Mouse (Mus musculus) frontal cortex, adult 2 months (tissue): Measurements from ENCODE around the gene 4933411K16Rik. TPM values are rescaled to one million over a fixed set of nuclear protein-coding genes. Genes with fewer than 3 reads are reported as not detected.

Experiments used
- DNase-seq, 2 experiments: peaks; one replicate each; pipeline ENCODE4 v3.0.0; 2022; ENCODE audit warnings: low spot score in 1 of 2; ENCODE audit errors: extremely low spot score in 1 of 2
- polyA plus RNA-seq: library from polyadenylated mRNA; depleted of rRNA; stranded (reverse); fragments of >200 nt; gene quantifications from 2 replicates; pipeline ENCODE4 v1.2.3, GENCODE M21; 2012

The 4933411K16Rik gene
- polyA plus RNA-seq, 1 experiment = 0.14 TPM

DNA sequence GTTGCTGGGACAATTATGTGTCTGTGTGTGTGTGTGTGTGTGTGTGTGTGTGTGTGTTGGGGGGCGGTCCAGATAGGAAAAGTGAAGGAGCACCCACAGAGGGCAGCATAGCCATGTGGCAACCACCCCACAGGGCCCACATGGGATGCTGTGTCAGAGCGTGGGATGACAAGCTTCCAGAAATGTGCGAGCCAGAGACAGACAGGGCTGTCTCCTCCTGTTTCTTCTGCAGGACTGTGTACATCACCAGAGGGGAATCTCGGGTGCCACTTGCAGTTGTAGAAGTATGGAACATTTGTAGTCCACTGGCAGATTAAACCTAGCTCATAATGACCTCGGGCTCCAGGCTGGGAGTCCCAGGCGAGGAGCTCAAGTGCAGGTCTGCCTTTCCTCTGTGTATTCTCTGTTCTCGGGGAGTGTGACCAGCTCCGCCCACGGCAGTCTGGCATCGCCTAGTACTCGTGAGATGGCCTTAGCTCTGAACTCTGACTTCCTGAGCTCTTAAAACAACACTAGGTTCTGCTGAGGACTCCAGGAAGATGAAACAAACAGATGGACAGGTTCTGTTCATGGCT, 17.1 kb upstream of the 4933411K16Rik start:
- DNase-seq = peak in 1 of 2 experiments; percentile 46

DNA sequence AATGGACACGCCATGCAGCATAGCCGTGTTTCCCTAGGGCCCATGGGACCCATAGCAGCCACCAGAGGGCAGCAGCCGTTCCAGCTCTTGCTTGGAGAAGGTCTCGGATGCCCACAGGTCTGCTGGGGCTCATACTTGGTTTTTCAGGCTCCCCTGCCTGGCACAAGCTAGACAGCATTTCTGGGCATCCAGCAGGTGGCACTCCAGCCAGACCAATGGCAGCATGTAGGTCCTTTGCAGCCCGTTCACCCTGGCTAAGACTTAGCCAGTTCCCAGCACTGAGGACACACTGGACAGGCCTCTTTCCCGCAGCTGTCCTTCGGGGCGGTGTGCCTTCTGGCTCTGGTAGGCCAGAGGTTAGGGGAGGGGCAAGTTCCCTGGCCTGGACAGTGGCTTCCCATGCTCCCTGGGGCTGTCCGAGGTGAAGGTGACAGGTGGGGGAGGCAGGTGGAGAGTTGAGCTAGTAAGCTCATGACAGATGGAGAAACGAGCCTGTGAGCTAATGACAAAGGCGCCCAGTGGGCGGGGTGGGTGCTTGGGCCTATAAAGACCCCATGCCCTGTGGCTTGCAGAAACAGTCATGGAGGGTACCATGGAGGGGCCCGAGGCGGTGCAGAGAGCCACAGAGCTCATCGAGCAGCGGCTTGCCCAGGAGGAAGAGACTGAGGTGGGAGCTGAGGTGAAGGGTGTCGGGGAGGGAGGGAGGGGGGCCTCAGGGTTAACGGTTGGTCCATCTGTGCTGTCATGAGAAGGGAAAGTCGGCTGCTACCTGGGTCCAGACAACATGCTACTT, 16.4 kb upstream of the 4933411K16Rik start, which contains the start of gene Ankrd2:
Gene Ankrd2, plus strand, starts transcription at position 545 of the 793 bp plus-strand sequence.
- peak; percentile 53 to 84 for DNase-seq

DNA sequence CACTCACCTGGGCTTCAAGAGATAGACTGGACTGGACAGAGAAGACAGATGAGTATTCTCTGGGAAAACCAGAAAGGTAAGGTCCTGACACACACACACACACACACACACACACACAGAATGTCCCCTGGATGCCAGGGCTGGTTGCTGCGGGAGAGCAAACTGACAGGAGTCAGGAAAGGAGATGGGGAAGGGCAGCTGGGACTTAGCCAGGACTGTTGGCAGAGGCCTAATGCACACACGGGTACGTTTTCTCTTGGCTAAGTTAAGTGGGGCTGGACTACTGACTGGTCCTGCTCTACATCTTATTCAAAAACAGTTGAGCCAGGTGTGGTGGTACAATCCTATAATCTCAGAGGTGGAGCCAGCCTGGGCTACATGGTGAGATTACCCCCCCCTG, 15.7 kb upstream of the 4933411K16Rik start:
- DNase-seq = no peak

DNA sequence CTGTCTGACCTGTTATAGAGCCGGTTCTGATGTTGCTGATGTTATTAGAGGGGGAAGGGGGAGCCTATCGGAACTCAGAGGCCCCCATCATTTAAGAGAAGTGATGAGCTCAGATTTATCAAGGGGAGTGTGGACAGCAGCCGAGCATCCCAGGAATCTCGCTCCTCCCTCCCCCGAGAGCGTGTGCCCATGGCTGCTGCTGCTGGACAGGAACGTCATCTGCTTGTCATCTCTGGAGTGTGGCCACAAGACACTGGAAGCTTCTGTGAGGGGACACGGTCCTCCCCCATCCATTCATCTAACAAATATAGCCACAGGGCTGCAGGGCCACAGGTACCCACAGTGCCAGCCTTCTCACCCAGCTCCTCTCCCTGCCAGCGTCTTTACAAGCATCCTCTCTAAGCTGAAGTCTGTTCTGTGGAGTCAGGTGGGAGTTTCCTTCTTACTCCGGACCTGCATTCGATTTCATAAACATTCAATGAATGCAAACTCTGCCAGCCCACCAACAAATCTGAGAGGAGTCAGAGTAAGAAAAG, 14.8 kb upstream of the 4933411K16Rik start:
- DNase-seq = no peak

DNA sequence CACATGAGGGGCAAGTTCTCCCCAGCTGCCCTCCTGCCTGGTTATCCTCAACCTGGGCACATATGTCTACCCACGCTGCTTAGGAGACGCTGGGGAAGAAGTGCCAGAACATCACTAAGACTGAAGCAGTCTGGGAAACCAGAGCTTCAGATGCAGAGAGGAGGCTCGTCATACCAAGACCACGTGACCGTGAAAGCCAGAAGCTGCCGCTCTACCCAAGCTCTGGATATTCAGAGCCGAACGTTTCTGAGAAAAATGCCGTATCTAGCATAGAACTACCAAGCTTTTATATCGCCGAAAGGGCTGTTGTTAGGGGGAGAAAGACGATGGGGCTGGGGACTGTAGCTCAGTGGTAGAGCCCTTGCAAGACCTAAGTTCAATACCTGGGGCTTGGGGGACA, 13.7 kb upstream of the 4933411K16Rik start:
- DNase-seq = no peak

DNA sequence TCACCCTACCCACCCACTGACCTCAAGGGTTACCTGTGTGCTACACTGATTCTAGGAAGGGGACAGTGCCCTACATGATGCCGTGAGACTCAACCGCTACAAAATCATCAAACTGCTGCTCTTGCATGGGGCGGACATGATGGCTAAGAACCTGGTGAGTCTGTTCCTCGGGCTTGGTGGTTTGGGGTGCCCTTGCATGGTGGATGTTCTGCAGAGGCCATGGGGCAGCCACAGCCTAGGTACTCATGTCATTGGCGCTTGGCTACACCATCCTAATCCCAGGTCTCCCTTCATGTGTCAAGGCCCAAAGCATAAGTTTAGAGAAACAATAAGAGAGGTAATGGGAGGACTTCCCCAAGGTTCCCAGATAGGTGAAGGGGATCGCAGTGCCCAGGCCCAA, 8.1 kb upstream of the 4933411K16Rik start:
- no peak for DNase-seq

DNA sequence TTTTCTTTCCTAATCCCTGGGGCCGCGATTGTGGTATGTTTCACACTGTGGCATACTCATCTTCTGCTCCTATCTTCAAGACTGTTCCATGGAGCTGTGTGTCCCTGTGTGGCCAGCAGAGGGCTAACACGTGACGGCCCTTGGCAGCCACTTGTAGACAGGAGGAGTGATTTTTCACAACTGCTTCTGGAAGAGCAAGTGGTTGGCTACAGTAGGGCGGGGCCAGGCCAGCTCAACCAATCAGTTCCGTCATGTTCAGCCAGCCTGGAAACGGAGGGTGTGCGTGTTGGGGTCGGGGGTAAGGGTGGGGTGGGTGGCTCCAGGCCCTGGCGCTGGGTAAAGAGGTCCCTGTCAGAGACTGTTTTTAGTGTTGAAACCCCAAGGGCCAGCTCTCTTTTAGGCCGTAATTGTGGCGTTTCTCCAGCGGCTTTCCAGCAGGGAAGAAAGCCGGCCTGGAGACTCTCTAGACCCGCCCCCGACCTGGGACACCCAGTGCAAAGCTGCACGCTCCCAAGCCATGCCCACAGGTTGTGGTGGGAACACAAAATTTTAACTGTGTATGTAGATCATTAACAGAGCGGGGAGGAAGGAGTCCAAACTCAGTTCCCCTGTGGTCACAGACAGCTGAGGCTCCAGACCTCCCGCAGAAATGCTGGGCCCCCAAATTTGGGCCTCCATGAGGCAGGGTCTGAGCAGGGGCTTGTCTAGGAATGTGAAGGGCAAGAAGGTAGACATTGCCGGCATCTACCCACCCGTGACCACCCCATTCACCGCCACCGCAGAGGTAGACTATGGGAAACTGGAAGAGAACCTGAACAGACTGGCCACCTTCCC, 6.6 kb upstream of the 4933411K16Rik start, which contains the start of gene Hoga1:
Gene Hoga1, plus strand, starts transcription at position 342 of the 834 bp plus-strand sequence.
- peak in 1 of 2 experiments; percentile 52 for DNase-seq

DNA sequence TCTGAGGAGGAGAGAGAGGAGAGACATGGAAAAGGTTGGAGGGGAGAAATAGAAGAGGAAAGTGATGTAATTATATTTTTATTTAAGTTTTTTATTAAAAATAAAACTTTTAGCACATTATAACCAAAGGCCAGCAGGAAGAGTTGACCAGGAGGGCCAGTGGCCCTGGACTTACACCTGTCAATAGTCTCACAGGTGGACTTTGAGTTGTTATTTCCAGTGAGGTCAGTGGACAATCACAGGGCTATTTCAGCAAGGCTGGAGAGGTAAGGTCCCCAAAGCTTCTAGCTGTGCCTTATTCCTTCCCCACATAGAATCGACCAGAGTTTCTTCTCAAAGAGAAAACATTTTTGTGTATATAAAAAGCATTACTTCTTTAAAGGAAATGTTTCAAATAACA, 1.8 kb upstream of the 4933411K16Rik start:
- no peak for DNase-seq

DNA sequence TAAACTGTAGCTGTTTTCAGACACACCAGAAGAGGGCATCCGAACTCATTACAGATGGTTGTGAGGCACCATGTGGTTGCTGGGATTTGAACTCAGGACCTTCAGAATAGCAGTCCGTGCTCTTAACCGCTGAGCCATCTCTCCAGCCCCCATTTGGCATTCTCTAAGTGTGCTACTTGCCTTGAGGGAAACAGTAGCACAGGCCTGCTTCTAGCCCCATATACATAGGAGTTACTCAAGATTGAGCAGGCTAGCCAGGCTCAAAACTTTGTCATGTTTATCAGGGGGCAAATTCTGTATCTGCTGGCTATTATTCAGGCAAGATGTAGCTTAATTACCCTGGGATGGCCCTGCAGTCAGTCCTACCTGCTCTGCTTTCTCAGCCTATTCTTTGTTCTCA, 697 bp upstream of the 4933411K16Rik start:
- no peak for DNase-seq

DNA sequence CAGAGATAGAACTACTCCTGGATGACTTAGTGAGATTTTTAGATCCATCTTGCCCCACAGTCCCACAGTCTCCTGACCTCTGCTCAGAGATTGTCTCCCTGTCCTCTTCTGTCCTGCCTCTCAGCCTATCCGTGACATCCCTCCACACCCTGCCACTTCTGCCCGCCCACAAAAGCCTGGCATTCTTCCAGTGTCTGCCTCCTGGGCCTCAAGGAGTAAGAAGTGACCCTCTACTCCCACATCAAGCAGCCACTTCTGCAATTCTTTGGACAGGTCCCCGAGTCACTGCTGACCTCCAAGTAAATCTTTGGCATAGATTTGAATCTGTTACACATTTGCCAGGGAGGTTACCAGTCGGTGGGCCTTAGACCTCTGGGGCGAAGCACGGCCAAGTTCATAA, 2.2 kb downstream of the 4933411K16Rik start:
- DNase-seq = no peak

DNA sequence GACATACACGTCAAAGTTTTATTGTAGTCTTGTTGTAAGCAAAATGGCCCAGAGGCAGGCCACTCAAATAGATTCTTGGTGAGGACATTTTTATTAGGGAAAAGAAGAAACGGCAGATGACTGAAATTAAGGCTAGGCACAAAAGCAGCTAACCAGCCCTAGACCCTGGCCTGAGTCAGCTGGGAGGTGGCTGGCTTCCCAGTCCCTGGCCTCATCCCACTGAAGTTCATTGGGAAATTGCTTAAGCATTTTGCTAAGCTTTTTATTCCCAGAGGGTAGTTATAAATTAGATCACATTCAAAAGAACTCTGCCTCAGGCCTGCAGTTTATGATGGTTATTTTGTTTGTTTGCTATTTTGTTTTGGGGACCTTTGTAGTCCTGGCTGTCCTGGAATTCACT, 3.8 kb downstream of the 4933411K16Rik start:
- no peak for DNase-seq

DNA sequence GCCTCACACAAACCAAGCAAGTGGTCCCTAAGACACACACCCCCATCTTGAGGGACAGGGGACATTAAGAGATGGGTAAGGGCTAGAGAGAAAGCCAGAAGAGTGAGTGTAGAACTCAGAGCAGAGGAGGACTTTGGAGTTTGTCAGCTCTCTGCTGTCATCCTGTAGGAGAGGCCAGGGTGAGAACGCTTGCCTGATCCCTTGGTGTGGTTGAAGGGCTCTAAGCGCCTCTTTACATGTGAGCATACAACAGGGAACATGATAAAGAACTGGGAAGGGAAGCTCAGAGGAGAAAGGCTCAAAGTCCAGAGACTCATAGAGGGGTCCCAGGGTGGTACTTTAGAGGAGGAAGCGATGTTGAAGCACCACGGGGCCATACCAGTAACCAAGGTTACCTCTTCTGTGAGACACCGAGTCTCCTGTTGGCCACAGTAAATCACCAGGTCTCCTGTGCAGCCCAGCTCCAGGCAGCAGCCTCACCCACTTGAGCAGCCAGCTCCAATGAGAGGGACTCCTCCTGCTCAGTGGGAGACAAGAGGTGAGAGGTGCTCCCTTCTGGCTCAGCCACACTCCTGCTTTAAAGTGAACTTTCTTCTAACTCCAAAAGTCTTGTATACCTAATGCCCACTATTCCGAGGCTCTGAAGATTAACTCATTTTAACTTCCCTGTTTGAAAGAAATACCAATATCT, 4.8 kb downstream of the 4933411K16Rik start:
- DNase-seq = no peak

DNA sequence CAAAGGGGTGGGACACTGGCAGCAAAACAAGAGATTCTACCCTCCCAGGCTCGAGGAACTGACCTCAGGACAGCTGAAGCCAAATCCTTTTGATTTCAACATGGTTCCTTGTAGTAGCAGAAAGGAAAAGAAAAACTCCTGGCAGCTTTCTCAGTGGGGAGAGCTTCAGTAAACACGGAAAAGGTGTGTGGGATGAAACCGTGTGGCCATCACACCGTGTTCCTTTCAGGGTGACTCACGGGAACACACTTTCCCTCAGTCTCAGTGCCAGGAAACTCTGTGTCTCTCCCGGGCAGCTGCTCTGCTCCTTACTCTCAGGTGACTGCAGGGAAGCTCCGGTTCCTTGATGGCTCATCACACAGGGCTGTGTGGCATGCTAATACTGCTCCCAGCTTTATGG, 6.4 kb downstream of the 4933411K16Rik start:
- DNase-seq = no peak

DNA sequence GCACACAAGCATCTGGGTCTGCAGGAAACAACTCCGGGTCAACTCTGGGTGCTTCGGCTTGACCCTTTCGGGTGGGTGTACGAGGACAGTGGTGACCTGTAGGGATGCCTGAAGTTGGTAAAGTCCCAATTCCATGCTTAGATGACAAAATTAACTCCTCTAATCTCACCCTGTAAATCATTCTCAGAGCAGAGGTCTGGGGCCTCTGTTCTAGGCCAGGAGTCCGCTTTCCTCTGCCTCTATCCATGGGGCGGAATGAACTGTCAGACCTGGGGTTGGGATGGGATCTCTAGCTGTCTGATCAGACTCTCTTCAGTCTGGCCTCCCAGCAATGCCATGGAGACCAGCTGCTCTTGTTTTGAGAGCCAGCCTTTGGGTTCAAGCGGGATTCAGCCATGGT, 9.4 kb downstream of the 4933411K16Rik start:
- no peak for DNase-seq

DNA sequence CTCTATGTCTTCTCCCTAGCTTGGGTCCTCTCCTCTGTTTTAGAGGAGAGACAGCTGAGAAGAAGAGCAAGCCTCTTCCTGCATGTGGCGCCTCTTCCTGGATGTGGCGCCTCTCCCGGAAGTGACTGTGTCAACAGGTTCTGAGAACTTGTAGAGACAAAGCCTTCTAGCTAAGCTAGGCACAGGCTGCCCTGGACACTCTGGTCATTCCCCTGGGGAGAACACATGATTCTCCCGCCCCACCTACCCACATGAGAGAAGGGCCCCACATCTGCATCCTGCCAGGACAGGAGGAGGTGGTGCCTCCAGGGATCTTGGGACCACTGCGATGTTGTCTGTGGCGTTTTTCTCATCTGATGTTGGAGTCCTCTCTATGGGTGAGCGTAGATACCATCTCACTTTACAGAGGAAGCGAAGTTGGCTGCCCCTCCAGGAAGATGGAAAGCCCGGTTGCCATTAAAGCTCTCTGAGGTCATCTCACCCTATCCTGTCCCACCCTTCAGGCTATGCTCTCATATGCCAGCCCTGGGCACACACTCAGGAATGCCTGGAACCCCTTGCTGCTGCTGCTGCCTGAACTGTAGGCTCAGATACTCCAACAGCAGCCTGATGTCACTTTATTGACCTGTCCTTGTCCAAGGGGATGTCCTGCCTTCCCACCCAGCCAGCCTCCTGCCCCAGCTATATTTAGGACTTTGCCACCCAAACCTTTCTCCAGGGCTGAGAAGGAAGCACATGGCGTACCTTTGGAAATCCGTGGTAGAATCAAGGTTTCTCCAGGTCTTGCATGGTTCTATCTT, 16.6 kb downstream of the 4933411K16Rik start:
- no peak for DNase-seq

DNA sequence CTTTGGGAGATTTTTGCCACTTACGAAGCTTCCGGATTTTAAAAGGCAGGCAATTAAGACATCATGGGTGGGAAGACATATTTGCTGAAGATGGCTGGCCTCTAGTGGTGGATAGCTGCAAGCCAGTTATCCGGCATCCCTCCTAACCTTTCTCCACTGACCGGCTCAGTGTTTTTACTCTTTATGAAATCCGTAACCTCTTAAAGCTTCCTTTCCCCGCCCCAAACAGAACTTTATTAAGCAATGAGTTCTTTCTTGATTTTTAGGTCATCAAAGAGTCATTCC, 17.1 kb downstream of the 4933411K16Rik start:
- DNase-seq = peak in 1 of 2 experiments; percentile 35

DNA sequence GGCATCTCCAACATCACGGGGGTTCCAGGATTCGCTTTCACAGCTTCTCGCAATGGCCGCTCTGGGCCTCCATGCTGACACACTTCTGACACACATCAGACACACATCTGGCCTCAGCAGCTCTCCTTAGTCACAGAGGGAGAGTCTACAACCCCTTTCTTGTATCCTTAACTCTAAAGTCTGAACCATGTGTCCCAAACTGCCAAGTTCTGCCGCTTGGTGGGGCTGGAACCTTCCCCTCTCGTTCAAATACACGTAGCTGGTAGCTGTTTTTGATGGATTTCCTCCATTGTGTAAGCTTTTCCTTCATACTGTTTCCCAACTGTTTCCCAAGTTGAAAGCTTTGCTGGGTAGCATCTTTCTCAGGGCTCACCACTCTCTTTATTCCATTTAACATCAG, 19.2 kb downstream of the 4933411K16Rik start:
- DNase-seq = peak in 1 of 2 experiments; percentile 27

DNA sequence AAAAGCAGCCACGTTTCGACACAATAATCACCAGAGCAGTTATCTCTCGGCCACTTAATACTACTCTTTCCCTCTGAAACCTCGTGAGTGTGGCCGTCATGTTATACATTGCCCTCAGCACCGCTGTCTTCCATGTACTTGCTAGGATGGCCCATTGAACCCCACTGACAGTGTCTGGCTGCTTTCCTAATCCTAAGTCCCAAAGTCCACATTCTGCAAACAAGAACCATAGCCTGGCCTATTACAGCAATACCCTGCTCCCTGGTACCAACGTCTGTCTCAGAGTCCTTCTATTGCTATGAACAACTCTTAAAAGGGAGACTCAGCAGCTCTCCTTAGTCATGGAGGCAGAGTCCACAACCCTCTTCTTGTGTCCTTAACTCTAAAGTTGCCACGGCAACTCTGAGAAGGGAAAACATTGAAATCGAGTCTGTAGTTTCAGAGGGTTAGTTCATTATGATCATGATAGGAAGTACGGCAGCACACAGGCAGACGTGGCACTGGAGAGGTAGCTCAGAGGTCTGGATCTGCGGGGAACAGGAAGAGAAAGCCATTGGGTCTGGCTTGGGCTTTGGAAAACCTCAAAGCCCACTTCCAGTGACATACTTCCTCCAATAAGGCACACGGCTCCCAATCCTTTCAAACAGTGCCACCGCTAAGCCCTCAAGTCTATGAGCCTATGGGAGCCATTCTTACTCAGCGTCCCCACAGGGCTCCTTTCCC, 20.0 kb downstream of the 4933411K16Rik start:
- no peak for DNase-seq

DNA sequence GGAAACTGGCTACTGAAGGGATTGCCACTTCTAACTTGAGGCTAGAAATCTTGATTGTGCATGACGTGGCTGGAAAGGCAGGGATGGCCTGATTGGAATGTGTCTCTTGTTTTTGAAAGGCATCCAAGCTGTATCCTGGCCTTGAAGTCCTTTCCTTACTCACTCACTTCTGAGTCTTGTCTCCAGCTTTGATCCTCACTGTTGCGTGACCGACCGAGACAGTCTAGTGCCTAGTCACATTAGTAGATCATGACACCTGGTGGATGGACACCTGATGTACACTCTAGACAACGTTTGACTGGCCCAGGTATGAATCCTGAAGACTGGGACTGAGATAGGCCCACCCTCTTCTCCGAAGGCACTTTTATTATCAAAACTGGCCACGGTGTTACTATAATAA, 20.8 kb downstream of the 4933411K16Rik start:
- no peak for DNase-seq
